ENCODE assay signal across 35 mouse cellular contexts in genomic region chr3:10512186-10512585, GRCm38 (mm10).
"Had no signal": no experiment of that assay in that cellular context is flagged by ENCODE, and none has a peak within 500 bp of the region (broad histone marks: within the 10 kb centered on the region; RNA-seq: fewer than 3 reads in every experiment).

No protein-coding gene starts in this region.

- H3K9me3 ChIP-seq: heart, embryonic 10.5 days; heart, embryonic 12.5 days; heart, embryonic 13.5 days; heart, embryonic 15.5 days; hindbrain, embryonic 10.5 days; hindbrain, embryonic 12.5 days; hindbrain, embryonic 13.5 days; hindbrain, embryonic 15.5 days; intestine, embryonic 15.5 days; kidney, embryonic 15.5 days had no signal

- ATAC-seq: hindbrain, embryonic 16.5 days; hindbrain, postnatal 0 days; inflammation-experienced regulatory T-cells, adult 6 months; intestine, embryonic 15.5 days; intestine, embryonic 16.5 days; intestine, postnatal 0 days had no signal

- H3K27me3 ChIP-seq: heart, embryonic 12.5 days; heart, embryonic 13.5 days; heart, embryonic 15.5 days; hindbrain, embryonic 12.5 days; hindbrain, embryonic 13.5 days; hindbrain, embryonic 15.5 days; intestine, embryonic 15.5 days; kidney, embryonic 15.5 days had no signal

- H3K9ac ChIP-seq: heart, embryonic 12.5 days; heart, embryonic 13.5 days; heart, embryonic 15.5 days; hindbrain, embryonic 12.5 days; hindbrain, embryonic 13.5 days; hindbrain, embryonic 14.5 days; hindbrain, embryonic 15.5 days; intestine, embryonic 15.5 days; kidney, embryonic 15.5 days had no signal

- H3K36me3 ChIP-seq: heart, embryonic 10.5 days; heart, embryonic 12.5 days; heart, embryonic 13.5 days; heart, embryonic 15.5 days; hindbrain, embryonic 10.5 days; hindbrain, embryonic 12.5 days; hindbrain, embryonic 13.5 days; hindbrain, embryonic 15.5 days; intestine, embryonic 15.5 days; kidney, embryonic 15.5 days had no signal

- H3K27ac ChIP-seq: heart, embryonic 10.5 days; heart, embryonic 13.5 days; heart, embryonic 15.5 days; hindbrain, embryonic 10.5 days; hindbrain, embryonic 12.5 days; hindbrain, embryonic 13.5 days; hindbrain, embryonic 14.5 days; hindbrain, embryonic 15.5 days; hindbrain, postnatal 0 days; intestine, embryonic 15.5 days; kidney, embryonic 15.5 days; kidney, postnatal 0 days; layer of hippocampus, adult 2 months had no signal

- DNase-seq: heart, postnatal 10 days; heart, postnatal 14 days; heart, postnatal 36 days; heart, postnatal 4 days; kidney, adult 11 months; kidney, adult 18-20 months; kidney, adult 2 months; kidney, adult 8-10 months; kidney, adult 9 months; kidney, postnatal 10 days; kidney, postnatal 14 days; kidney, postnatal 25 days; kidney, postnatal 36 days; kidney, postnatal 4 days; layer of hippocampus, adult 9-11 months; layer of hippocampus, postnatal 36 days had no signal

- H3K4me3 ChIP-seq: heart, embryonic 10.5 days; heart, embryonic 12.5 days; heart, embryonic 13.5 days; heart, embryonic 15.5 days; hindbrain, embryonic 10.5 days; hindbrain, embryonic 12.5 days; hindbrain, embryonic 13.5 days; hindbrain, embryonic 15.5 days; intestine, embryonic 15.5 days; kidney, embryonic 15.5 days; layer of hippocampus, adult 2 months had no signal

- H3K4me2 ChIP-seq: heart, embryonic 11.5 days; heart, embryonic 12.5 days; heart, embryonic 13.5 days; heart, embryonic 15.5 days; hindbrain, embryonic 12.5 days; hindbrain, embryonic 13.5 days; hindbrain, embryonic 14.5 days; hindbrain, embryonic 15.5 days; intestine, embryonic 15.5 days; kidney, embryonic 15.5 days had no signal

- H3K4me1 ChIP-seq: heart, embryonic 10.5 days; heart, embryonic 12.5 days; heart, embryonic 13.5 days; heart, embryonic 15.5 days; hindbrain, embryonic 10.5 days; hindbrain, embryonic 12.5 days; hindbrain, embryonic 13.5 days; hindbrain, embryonic 15.5 days; intestine, embryonic 15.5 days; kidney, embryonic 15.5 days had no signal
